9 mouse cellular contexts compared by ENCODE assay signal in genomic region chr4:123616971-123617370, GRCm38 (mm10).
DNase-seq lines count a peak whose midpoint lies in the region; ATAC-seq lines count a peak whose summit lies in the region.
"Had no signal": no experiment of that assay in that cellular context is flagged by ENCODE, and none has a peak within 500 bp of the region (broad histone marks: within the 10 kb centered on the region; RNA-seq: fewer than 3 reads in every experiment).

No protein-coding gene starts in this region.

- no peak overlapping the region for H3K4me2 ChIP-seq in kidney, embryonic 16.5 days (replicated peaks; ENCODE audit: low read depth, low read length)
- no peak overlapping the region for H3K4me2 ChIP-seq in forebrain, embryonic 14.5 days (ENCODE audit: low read length)
- H3K4me2 ChIP-seq: liver, embryonic 12.5 days had no signal

- peaks cover 43% of the 10 kb centered on the region for H3K4me1 ChIP-seq in kidney, embryonic 16.5 days (ENCODE audit: insufficient read depth, low read length)
- no peaks in the 10 kb centered on the region for H3K4me1 ChIP-seq in forebrain, embryonic 14.5 days (ENCODE audit: control insufficient read depth, insufficient read depth, low read length)

- no peak overlapping the region for H3K4me3 ChIP-seq in kidney, embryonic 16.5 days (ENCODE audit: low read length)
- no peak overlapping the region for H3K4me3 ChIP-seq in forebrain, embryonic 14.5 days (ENCODE audit: low read depth, low read length)
- H3K4me3 ChIP-seq: liver, embryonic 12.5 days had no signal

- H3K27ac ChIP-seq in kidney, embryonic 16.5 days (ENCODE audit: low read length): peak overlapping the region; percentile 58
- H3K27ac ChIP-seq in forebrain, embryonic 14.5 days (ENCODE audit: low read depth, low read length): 0 out of 2 replicates have a peak overlapping the region, but pooled peaks have one; percentile 46
- H3K27ac ChIP-seq: liver, embryonic 12.5 days had no signal

- no peak for DNase-seq in kidney, adult 18-20 months
- DNase-seq in brain, adult 2 months (ENCODE audit: low read depth, low spot score): peak; percentile 80
- no peak for DNase-seq in forebrain, embryonic 14.5 days (ENCODE audit: low spot score)
- DNase-seq in lung, postnatal 4 days: peak; percentile 36 to 63
- DNase-seq in gastrocnemius, postnatal 14 days: no peak
- DNase-seq: thymus, adult 18-20 months had no signal

- no peak overlapping the region for H3K9ac ChIP-seq in kidney, embryonic 16.5 days (replicated peaks; ENCODE audit: low read length)
- no peak overlapping the region for H3K9ac ChIP-seq in forebrain, embryonic 14.5 days (ENCODE audit: low read length)
- H3K9ac ChIP-seq: liver, embryonic 12.5 days had no signal

- ATAC-seq in kidney, embryonic 16.5 days (ENCODE audit: low FRiP score, low TSS enrichment): no peak
- ATAC-seq in forebrain, embryonic 14.5 days: no peak
- no peak for ATAC-seq in activated CD4-positive, CD25-positive, alpha-beta regulatory T cell, adult 4 months
- ATAC-seq: liver, embryonic 12.5 days had no signal

- intact Hi-C loops in gastrocnemius, postnatal 14 days (cut with DNase I; ENCODE audit: low total_unique reads): no loop called here

- H3K27me3 ChIP-seq in kidney, embryonic 16.5 days (ENCODE audit: insufficient read depth, low read length): no peaks in the 10 kb centered on the region
- no peaks in the 10 kb centered on the region for H3K27me3 ChIP-seq in forebrain, embryonic 14.5 days (replicated peaks; ENCODE audit: control insufficient read depth, insufficient read depth, low read length)
- H3K27me3 ChIP-seq: liver, embryonic 12.5 days had no signal

- WGBS in kidney, embryonic 16.5 days: 62% methylated on average over 4 of the region's 4 CpGs
- WGBS in forebrain, embryonic 14.5 days: 62% methylated on average over 4 of the region's 4 CpGs

- no peaks in the 10 kb centered on the region for H3K9me3 ChIP-seq in kidney, embryonic 16.5 days (ENCODE audit: low read length)
- H3K9me3 ChIP-seq in forebrain, embryonic 14.5 days (replicated peaks; ENCODE audit: control insufficient read depth, low read length): no peaks in the 10 kb centered on the region
- H3K9me3 ChIP-seq: liver, embryonic 12.5 days had no signal

- H3K36me3 ChIP-seq in kidney, embryonic 16.5 days (ENCODE audit: insufficient read depth, low read length): no peaks in the 10 kb centered on the region
- H3K36me3 ChIP-seq in forebrain, embryonic 14.5 days (ENCODE audit: control insufficient read depth, insufficient read depth, low read length): no peaks in the 10 kb centered on the region
- H3K36me3 ChIP-seq: liver, embryonic 12.5 days had no signal

Comparison
In these comparisons a context has a peak if more than half of its experiments do, and no peak if none do; other contexts are left out.
1. DNase-seq: peak in brain, adult 2 months (single experiment) and lung, postnatal 4 days (2 of 2); none in kidney, adult 18-20 months (single experiment), forebrain, embryonic 14.5 days (single experiment) and gastrocnemius, postnatal 14 days (single experiment).